Mouse (Mus musculus) spleen, postnatal 14 days (tissue): ENCODE measurements around the gene Tm2d1.
"Not testable (repeated sequence)": the region's sequence is repeated elsewhere in the genome, so short reads cannot be mapped to it uniquely, and the experiment has no call there.

Experiments
- DNase-seq, 2 experiments: peaks; one replicate each; pipeline ENCODE4 v3.0.0; 2021 to 2022; ENCODE audit warnings: low spot score in 2 of 2

Gene Tm2d1

GRCm38 (mm10) chr4:98382716-98383424, at the start of gene Tm2d1:
Gene Tm2d1 (minus strand): TSS chr4:98383306.
- peak; percentile 55 to 70 for DNase-seq

- DNase-seq = no peak
Measured at GRCm38 (mm10) chr4:98428371-98428770, 45.3 kb upstream of the Tm2d1 start.

- not testable (repeated sequence) for DNase-seq
Measured at GRCm38 (mm10) chr4:98415150-98415549, 32.0 kb upstream of the Tm2d1 start.

GRCm38 (mm10) chr4:98408455-98408854, 25.3 kb upstream of the Tm2d1 start:
- DNase-seq = no peak

- DNase-seq = no peak
Measured at GRCm38 (mm10) chr4:98404412-98404811, 21.3 kb upstream of the Tm2d1 start.

- no peak for DNase-seq
Measured at GRCm38 (mm10) chr4:98403492-98403891, 20.4 kb upstream of the Tm2d1 start.

GRCm38 (mm10) chr4:98401584-98401962, 18.5 kb upstream of the Tm2d1 start:
- DNase-seq = no peak

GRCm38 (mm10) chr4:98400926-98401583, 17.9 kb upstream of the Tm2d1 start:
- DNase-seq = no peak

- DNase-seq = peak in 1 of 2 experiments; percentile 9
Measured at GRCm38 (mm10) chr4:98395690-98396437, 12.8 kb upstream of the Tm2d1 start, which contains the start of gene Patj. Gene Patj (plus strand): TSS chr4:98395785.

- no peak for DNase-seq
Measured at GRCm38 (mm10) chr4:98395346-98395689, 12.2 kb upstream of the Tm2d1 start.

- no peak for DNase-seq
Measured at GRCm38 (mm10) chr4:98385036-98385435, 1.9 kb upstream of the Tm2d1 start.

GRCm38 (mm10) chr4:98376943-98377342, 6.2 kb downstream of the Tm2d1 start:
- DNase-seq = no peak

- DNase-seq = no peak
Measured at GRCm38 (mm10) chr4:98375401-98375800, 7.7 kb downstream of the Tm2d1 start.

GRCm38 (mm10) chr4:98358034-98358809, 24.9 kb downstream of the Tm2d1 start:
- no peak for DNase-seq

GRCm38 (mm10) chr4:98348580-98348979, 34.5 kb downstream of the Tm2d1 start:
- DNase-seq = no peak

- no peak for DNase-seq
Measured at GRCm38 (mm10) chr4:98345783-98346182, 37.3 kb downstream of the Tm2d1 start.

- DNase-seq = no peak
Measured at GRCm38 (mm10) chr4:98339992-98340564, 43.0 kb downstream of the Tm2d1 start.

- DNase-seq = no peak
Measured at GRCm38 (mm10) chr4:98338636-98339630, 44.2 kb downstream of the Tm2d1 start.

- no peak for DNase-seq
Measured at GRCm38 (mm10) chr4:98337197-98337596, 45.9 kb downstream of the Tm2d1 start.

- no peak for DNase-seq
Measured at GRCm38 (mm10) chr4:98335726-98336125, 47.4 kb downstream of the Tm2d1 start.
